ENCODE assay signal across 17 mouse cellular contexts in genomic region chr4:100863861-100864428, GRCm38 (mm10).
DNase-seq lines count a peak whose midpoint lies in the region; ATAC-seq lines count a peak whose summit lies in the region.
"Had no signal": no experiment of that assay in that cellular context is flagged by ENCODE, and none has a peak within 500 bp of the region (broad histone marks: within the 10 kb centered on the region; RNA-seq: fewer than 3 reads in every experiment).

No protein-coding gene starts in this region.

- H3K36me3 ChIP-seq in kidney, embryonic 15.5 days: no peaks in the 10 kb centered on the region
- H3K36me3 ChIP-seq in embryonic facial prominence, embryonic 13.5 days: peaks cover 7% of the 10 kb centered on the region; the same call in 1 of the 2 replicates
- H3K36me3 ChIP-seq in limb, embryonic 11.5 days (ENCODE audit: control insufficient read depth, insufficient read depth, low read length): no peaks in the 10 kb centered on the region

- 0 out of 2 replicates have a peak overlapping the region, but pooled peaks have one; percentile 10 for H3K27ac ChIP-seq in kidney, embryonic 15.5 days
- peak overlapping the region; percentile 75 for H3K27ac ChIP-seq in embryonic facial prominence, embryonic 13.5 days
- H3K27ac ChIP-seq in limb, embryonic 11.5 days (replicated peaks; ENCODE audit: low read depth, low read length): peak overlapping the region; percentile 40; the same call in 1 of the 2 replicates

- peak overlapping the region; percentile 28 for H3K4me2 ChIP-seq in kidney, embryonic 15.5 days
- peak overlapping the region; percentile 47 for H3K4me2 ChIP-seq in embryonic facial prominence, embryonic 13.5 days
- no peak overlapping the region for H3K4me2 ChIP-seq in limb, embryonic 11.5 days (ENCODE audit: low read depth, severe bottlenecking)
- H3K4me2 ChIP-seq: heart, embryonic 11.5 days had no signal

- H3K4me1 ChIP-seq in kidney, embryonic 15.5 days: peaks cover 40% of the 10 kb centered on the region
- peaks cover 60% of the 10 kb centered on the region for H3K4me1 ChIP-seq in embryonic facial prominence, embryonic 13.5 days
- peaks cover 46% of the 10 kb centered on the region for H3K4me1 ChIP-seq in limb, embryonic 11.5 days (ENCODE audit: control insufficient read depth, insufficient read depth, low read length)

- no peak for DNase-seq in kidney, postnatal 4 days
- peak; percentile 11 for DNase-seq in NIH3T3 (ENCODE audit: low read depth)
- DNase-seq in limb, embryonic 11.5 days (ENCODE audit: low spot score): no peak
- no peak for DNase-seq in urinary bladder, postnatal 14 days (ENCODE audit: low spot score)
- no peak for DNase-seq in spleen, adult 18-20 months
- DNase-seq in thymus, postnatal 0 days (ENCODE audit: low spot score): no peak
- DNase-seq: adrenal gland, postnatal 36 days; cerebellum, adult 9-11 months; embryo, embryonic 11 days; heart, postnatal 4 days; kidney, postnatal 10 days; lung, postnatal 10 days; retina, postnatal 1 day; thymus, adult 2 months had no signal

- H3K27me3 ChIP-seq in kidney, embryonic 15.5 days: no peaks in the 10 kb centered on the region
- no peaks in the 10 kb centered on the region for H3K27me3 ChIP-seq in embryonic facial prominence, embryonic 13.5 days
- H3K27me3 ChIP-seq in limb, embryonic 11.5 days (ENCODE audit: control insufficient read depth, insufficient read depth, low read length): no peaks in the 10 kb centered on the region

- no peak overlapping the region for H3K4me3 ChIP-seq in kidney, embryonic 15.5 days (replicated peaks)
- peak overlapping the region; percentile 6; the same call in 1 of the 2 replicates for H3K4me3 ChIP-seq in embryonic facial prominence, embryonic 13.5 days
- no peak overlapping the region for H3K4me3 ChIP-seq in limb, embryonic 11.5 days (ENCODE audit: low read depth, low read length)

- 37% methylated on average over 15 of the region's 15 CpGs for WGBS in kidney, embryonic 15.5 days
- 21% methylated on average over 15 of the region's 15 CpGs for WGBS in embryonic facial prominence, embryonic 13.5 days
- WGBS in limb, embryonic 11.5 days: 41% methylated on average over 15 of the region's 15 CpGs

- no peak for ATAC-seq in kidney, embryonic 15.5 days (replicated peaks; ENCODE audit: low FRiP score)
- ATAC-seq in embryonic facial prominence, embryonic 13.5 days (ENCODE audit: insufficient number of reproducible peaks, insufficient read depth, low FRiP score, low TSS enrichment, low read depth): no peak
- no peak for ATAC-seq in limb, embryonic 11.5 days (ENCODE audit: insufficient number of reproducible peaks, low FRiP score, low TSS enrichment, low read depth)

- H3K9ac ChIP-seq in kidney, embryonic 15.5 days: no peak overlapping the region
- no peak overlapping the region for H3K9ac ChIP-seq in embryonic facial prominence, embryonic 13.5 days
- no peak overlapping the region for H3K9ac ChIP-seq in limb, embryonic 11.5 days (ENCODE audit: low read length)

- no peaks in the 10 kb centered on the region for H3K9me3 ChIP-seq in kidney, embryonic 15.5 days (replicated peaks)
- H3K9me3 ChIP-seq in embryonic facial prominence, embryonic 13.5 days: no peaks in the 10 kb centered on the region
- no peaks in the 10 kb centered on the region for H3K9me3 ChIP-seq in limb, embryonic 11.5 days (ENCODE audit: control insufficient read depth, low read length)

Comparison
In these comparisons a context has a peak if more than half of its experiments do, and no peak if none do; other contexts are left out.
1. H3K27ac ChIP-seq: peak in every context shown above with its lines; median percentile 75 in embryonic facial prominence, embryonic 13.5 days; 40 in limb, embryonic 11.5 days; 10 in kidney, embryonic 15.5 days.